Mouse (Mus musculus) heart, postnatal 0 days (tissue): ENCODE measurements around the gene Slc44a4. TPM values are rescaled to one million over a fixed set of nuclear protein-coding genes. Genes with fewer than 3 reads are reported as not detected.

Source experiments
- ATAC-seq: fragments of 200-750 bp; cut with Nextera tagmentation; 2 replicates; pipeline ENCODE4 v1.8.0; 2017; ENCODE audit warnings: low read depth, moderate number of reproducible peaks, moderate library complexity; ENCODE audit not compliant: insufficient read depth
- DNase-seq: peaks from one replicate; pipeline ENCODE4 v3.0.0-alpha.2; 2016; ENCODE audit warnings: low spot score
- H3K27ac ChIP-seq: fragments of 300-500 bp; sonication (generic); 2 replicates; pipeline ENCODE4 v1.5.1; 2014; ENCODE audit warnings: low read depth, mild to moderate bottlenecking
- H3K27me3 ChIP-seq: fragments of 300-500 bp; sonication (generic); 2 replicates; pipeline ENCODE4 v1.6.1; 2014; ENCODE audit warnings: low read length, mixed read lengths; ENCODE audit not compliant: control insufficient read depth, insufficient read depth
- H3K36me3 ChIP-seq: fragments of 300-500 bp; sonication (generic); replicated peaks from 2 replicates; pipeline ENCODE4 v1.6.1; 2014; ENCODE audit warnings: low read length, mixed read lengths; ENCODE audit not compliant: control insufficient read depth, insufficient read depth
- H3K4me1 ChIP-seq: fragments of 300-500 bp; sonication (generic); 2 replicates; pipeline ENCODE4 v1.6.1; 2014; ENCODE audit warnings: antibody characterized with exemption; ENCODE audit not compliant: control insufficient read depth, insufficient read depth
- H3K4me2 ChIP-seq: fragments of 300-500 bp; sonication (generic); 2 replicates; pipeline ENCODE4 v1.6.1; 2014; ENCODE audit warnings: low read depth, mild to moderate bottlenecking, low read length, moderate library complexity
- H3K4me3 ChIP-seq: fragments of 300-500 bp; sonication (generic); 2 replicates; pipeline ENCODE4 v1.5.1; 2014; ENCODE audit warnings: low read depth, low read length
- H3K9ac ChIP-seq: fragments of 300-500 bp; sonication (generic); replicated peaks from 2 replicates; pipeline ENCODE4 v1.6.1; 2014; ENCODE audit warnings: low read depth, low read length, mixed read lengths
- H3K9me3 ChIP-seq: fragments of 300-500 bp; sonication (generic); replicated peaks from 2 replicates; pipeline ENCODE4 v1.6.1; 2016; ENCODE audit warnings: low read length; ENCODE audit not compliant: control insufficient read depth
- CTCF ChIP-seq: IDR thresholded peaks from 2 replicates; pipeline ENCODE4 v1.5.1; 2016; ENCODE audit warnings: antibody characterized with exemption, control low read depth, low read depth
- EP300 ChIP-seq: IDR thresholded peaks from 2 replicates; pipeline ENCODE4 v1.6.1; 2016; ENCODE audit warnings: antibody characterized with exemption, low read depth
- WGBS: fragments of 180-500 bp; shearing (Covaris S2); extraction: QIAGEN DNeasy Blood & Tissue Kit; methylation state at CpG from one replicate; pipeline ENCODE4 v1.1.7; 2014; 5-methylcytosine and 5-hydroxymethylcytosine counted together
- polyA plus RNA-seq: library from polyadenylated mRNA; unstranded; fragments of >200 nt; fragmentation: Nextera tagmentation; extraction: Ambion mirVana; gene quantifications from 2 replicates; pipeline ENCODE4 v1.2.1, GENCODE M21; 2015
- total RNA-seq: library from RNA; depleted of rRNA; stranded (reverse); fragments of >200 nt; gene quantifications from 2 replicates; pipeline ENCODE4 v1.2.3, GENCODE M21; 2014; ENCODE audit warnings: low replicate concordance

Gene Slc44a4
- total and polyA plus RNA-seq, 2 experiments from 2014 or later = not detected

GRCm38 (mm10) chr17:34934031-34934430, 19.8 kb downstream of the Slc44a4 start:
- DNase-seq (no peak), ATAC-seq (no peak)
- peak overlapping the region; percentile 67 for H3K27ac ChIP-seq
- H3K36me3 ChIP-seq = peaks cover 8% of the 10 kb centered on the region; the same call in 1 of the 2 replicates
- no peak for TF ChIP-seq EP300
- TF ChIP-seq CTCF = no peak
- peaks cover 10% of the 10 kb centered on the region; the same call in 1 of the 2 replicates for H3K4me1 ChIP-seq
- no peaks in the 10 kb centered on the region for H3K27me3 ChIP-seq
- WGBS = 64% methylated on average over 24 of the region's 24 CpGs
- H3K9me3 ChIP-seq = no peaks in the 10 kb centered on the region
- H3K4me3 ChIP-seq = no peak overlapping the region
- H3K4me2 ChIP-seq = peak overlapping the region; percentile 22; the same call in 1 of the 2 replicates
- H3K9ac ChIP-seq = no peak overlapping the region

DNA sequence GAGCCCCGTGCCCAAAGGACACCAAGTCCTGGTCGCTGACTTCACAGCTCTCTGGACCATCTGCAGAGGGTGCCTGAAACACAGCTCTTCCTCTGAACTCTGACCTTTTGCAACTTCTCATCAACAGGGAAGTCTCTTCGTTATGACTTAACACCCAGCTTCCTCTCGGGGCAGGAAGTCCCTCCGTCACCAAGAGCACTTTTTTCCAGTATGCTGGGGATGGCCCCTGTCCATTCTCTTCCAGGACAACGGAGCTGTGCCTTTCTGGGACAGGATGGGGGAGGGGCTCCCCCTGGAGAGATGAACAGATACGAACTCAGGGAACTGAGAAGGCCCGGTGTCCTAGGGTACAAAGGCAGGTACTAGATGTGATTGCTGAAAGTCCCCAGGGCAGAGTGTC, 20.6 kb downstream of the Slc44a4 start:
- H3K4me2 ChIP-seq = peak overlapping the region; percentile 22; the same call in 1 of the 2 replicates
- DNase-seq = no peak

DNA sequence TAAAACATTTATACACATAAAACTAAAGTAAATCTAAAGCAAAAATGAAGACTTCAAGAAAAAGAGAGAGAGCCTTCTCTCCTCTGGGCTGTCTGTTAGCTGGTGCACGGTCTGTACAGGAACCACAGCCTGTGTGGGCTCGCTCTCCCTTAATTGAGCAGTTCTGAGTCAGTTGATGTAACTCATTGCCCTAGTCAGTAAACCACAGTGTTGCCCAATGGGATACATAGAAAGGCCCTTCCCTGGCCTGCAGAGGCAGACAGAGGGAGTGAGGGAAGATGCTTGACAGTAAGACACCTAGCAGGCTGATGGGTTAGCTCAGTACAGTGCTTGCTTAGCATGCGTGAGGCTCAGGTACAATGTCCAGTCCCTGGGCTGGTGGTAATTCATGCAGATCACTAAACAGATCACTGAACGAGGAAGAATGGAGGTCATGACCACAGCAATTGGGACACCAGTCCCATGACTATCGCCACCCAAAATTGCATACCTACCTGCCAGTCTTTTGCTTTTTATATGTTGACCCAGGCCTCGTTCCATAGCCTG, 23.8 kb downstream of the Slc44a4 start:
- Histone ChIP-seq H3K4me1 (0 out of 2 replicates have a peak, but pooled peaks cover 6% of the 10 kb centered on the region), H3K9ac (no peak overlapping the region), H3K4me3 (no peak overlapping the region), H3K36me3 (peaks cover 8% of the 10 kb centered on the region; the same call in 1 of the 2 replicates), H3K27ac (no peak overlapping the region), H3K27me3 (no peaks in the 10 kb centered on the region), H3K4me2 (no peak overlapping the region), H3K9me3 (no peaks in the 10 kb centered on the region)
- DNase-seq (no peak), ATAC-seq (no peak)
- TF ChIP-seq CTCF (no peak), EP300 (no peak)
- 80% methylated on average over 6 of the region's 6 CpGs for WGBS

More for the DNA sequence above, 20.6 kb downstream of the Slc44a4 start:
- no peak for ATAC-seq
- Histone ChIP-seq H3K36me3 (peaks cover 8% of the 10 kb centered on the region; the same call in 1 of the 2 replicates), H3K27me3 (no peaks in the 10 kb centered on the region), H3K4me1 (peaks cover 10% of the 10 kb centered on the region; the same call in 1 of the 2 replicates), H3K9ac (no peak overlapping the region), H3K4me3 (no peak overlapping the region), H3K9me3 (no peaks in the 10 kb centered on the region), H3K27ac (peak overlapping the region; percentile 67)
- WGBS = 51% methylated on average over 8 of the region's 8 CpGs
- no peak for TF ChIP-seq EP300
- no peak for TF ChIP-seq CTCF

- WGBS = 10% methylated on average over 15 of the region's 15 CpGs
- H3K36me3 ChIP-seq = no peaks in the 10 kb centered on the region
- H3K4me3 ChIP-seq = peak overlapping the region; percentile 41
- H3K9ac ChIP-seq = peak overlapping the region; percentile 57
- no peak for TF ChIP-seq EP300
- no peak for TF ChIP-seq CTCF
- peak overlapping the region; percentile 66 for H3K4me2 ChIP-seq
- peak overlapping the region; percentile 67 for H3K27ac ChIP-seq
- DNase-seq = peak; percentile 41
- no peaks in the 10 kb centered on the region for H3K27me3 ChIP-seq
- 0 out of 2 replicates have a peak, but pooled peaks cover 6% of the 10 kb centered on the region for H3K4me1 ChIP-seq
- no peaks in the 10 kb centered on the region for H3K9me3 ChIP-seq
- ATAC-seq = peak; percentile 47; the same call in 1 of the 2 replicates
Measured at GRCm38 (mm10) chr17:34941344-34942041, 27.2 kb downstream of the Slc44a4 start.

DNA sequence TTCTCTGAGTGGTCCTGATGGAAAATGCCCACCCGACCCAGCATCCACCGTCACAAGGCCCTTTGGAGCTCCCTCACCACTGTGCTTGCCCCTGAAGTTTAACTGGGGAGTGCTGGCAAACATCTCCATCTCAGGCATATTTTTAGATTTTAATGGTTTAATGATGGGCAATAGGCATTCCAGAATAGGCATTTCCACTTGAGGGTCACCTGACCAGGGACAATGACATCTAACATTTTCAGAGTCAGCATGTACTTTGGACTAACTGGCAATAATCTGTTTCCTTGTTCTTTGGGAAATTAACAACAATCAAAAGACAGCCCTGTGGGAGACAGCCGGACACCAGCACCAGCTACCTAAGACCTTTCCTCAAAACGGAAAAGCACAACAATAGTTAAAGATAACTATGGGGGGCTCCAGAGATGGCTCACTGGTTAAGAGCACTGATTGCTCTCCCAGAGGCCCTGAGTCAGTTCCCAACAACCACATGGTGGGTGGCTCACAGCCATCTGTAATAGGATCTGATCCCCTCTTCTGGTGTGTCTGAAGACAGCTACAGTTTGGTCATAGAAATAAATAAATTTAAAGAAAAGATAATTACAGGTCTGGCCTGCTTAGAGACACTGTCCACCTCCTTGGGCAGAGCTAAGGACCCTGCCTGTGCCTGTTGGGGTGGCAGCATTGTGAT, 29.0 kb downstream of the Slc44a4 start:
- Histone ChIP-seq H3K36me3 (no peaks in the 10 kb centered on the region), H3K9ac (no peak overlapping the region), H3K9me3 (no peaks in the 10 kb centered on the region), H3K27ac (no peak overlapping the region), H3K4me1 (0 out of 2 replicates have a peak, but pooled peaks cover 6% of the 10 kb centered on the region), H3K4me2 (no peak overlapping the region), H3K4me3 (no peak overlapping the region), H3K27me3 (no peaks in the 10 kb centered on the region)
- DNase-seq (no peak), ATAC-seq (no peak)
- 72% methylated on average over 4 of the region's 4 CpGs for WGBS
- TF ChIP-seq EP300 (no peak), CTCF (no peak)
